Mouse (Mus musculus) kidney, postnatal 0 days (tissue): ENCODE measurements around the gene Pcsk7. TPM values are rescaled to one million over a fixed set of nuclear protein-coding genes. Genes with fewer than 3 reads are reported as not detected.

ENCODE experiments used
- ATAC-seq: fragments of 200-750 bp; cut with Nextera tagmentation; replicated peaks from 2 replicates; pipeline ENCODE4 v1.8.0; 2017; ENCODE audit warnings: low read depth, moderate number of reproducible peaks, moderate TSS enrichment, moderate library complexity; ENCODE audit not compliant: low FRiP score
- DNase-seq: peaks from one replicate; pipeline ENCODE4 v3.0.0-alpha.2; 2016; ENCODE audit warnings: low spot score
- H3K27ac ChIP-seq: fragments of 300-500 bp; sonication (generic); 2 replicates; pipeline ENCODE4 v1.5.1; 2014; ENCODE audit warnings: mild to moderate bottlenecking
- H3K27me3 ChIP-seq: fragments of 300-500 bp; sonication (generic); 2 replicates; pipeline ENCODE4 v1.6.1; 2014; ENCODE audit warnings: low read length, mixed read lengths; ENCODE audit not compliant: insufficient read depth
- H3K36me3 ChIP-seq: fragments of 300-500 bp; sonication (generic); 2 replicates; pipeline ENCODE4 v1.6.1; 2014; ENCODE audit warnings: low read length, mixed read lengths; ENCODE audit not compliant: insufficient read depth
- H3K4me1 ChIP-seq: fragments of 300-500 bp; sonication (generic); replicated peaks from 2 replicates; pipeline ENCODE4 v1.6.1; 2014; ENCODE audit warnings: antibody characterized with exemption, low read length, mixed read lengths; ENCODE audit not compliant: insufficient read depth
- H3K4me2 ChIP-seq: fragments of 300-500 bp; sonication (generic); 2 replicates; pipeline ENCODE4 v1.6.1; 2014; ENCODE audit warnings: mild to moderate bottlenecking, low read length, moderate library complexity, mixed read lengths
- H3K4me3 ChIP-seq: fragments of 300-500 bp; sonication (generic); replicated peaks from 2 replicates; pipeline ENCODE4 v1.5.1; 2014; ENCODE audit warnings: low read depth, low read length
- H3K9ac ChIP-seq: fragments of 300-500 bp; sonication (generic); 2 replicates; pipeline ENCODE4 v1.6.1; 2014; ENCODE audit warnings: low read depth, low read length
- H3K9me3 ChIP-seq: fragments of 300-500 bp; sonication (generic); replicated peaks from 2 replicates; pipeline ENCODE4 v1.6.1; 2016; ENCODE audit warnings: low read length, inconsistent platforms, mixed read lengths
- CTCF ChIP-seq: IDR thresholded peaks from 2 replicates; pipeline ENCODE4 v1.5.1; 2016; ENCODE audit warnings: antibody characterized with exemption, low read depth, mild to moderate bottlenecking, moderate library complexity
- WGBS: fragments of 180-500 bp; shearing (Covaris S2); extraction: QIAGEN DNeasy Blood & Tissue Kit; methylation state at CpG from one replicate; pipeline ENCODE4 v1.1.7; 2014; 5-methylcytosine and 5-hydroxymethylcytosine counted together
- polyA plus RNA-seq: library from polyadenylated mRNA; unstranded; fragments of >200 nt; fragmentation: Nextera tagmentation; extraction: Ambion mirVana; gene quantifications from 2 replicates; pipeline ENCODE4 v1.2.1, GENCODE M21; 2015

The Pcsk7 gene
- 18.2 and 19.7 TPM in 2 replicates for polyA plus RNA-seq

DNA sequence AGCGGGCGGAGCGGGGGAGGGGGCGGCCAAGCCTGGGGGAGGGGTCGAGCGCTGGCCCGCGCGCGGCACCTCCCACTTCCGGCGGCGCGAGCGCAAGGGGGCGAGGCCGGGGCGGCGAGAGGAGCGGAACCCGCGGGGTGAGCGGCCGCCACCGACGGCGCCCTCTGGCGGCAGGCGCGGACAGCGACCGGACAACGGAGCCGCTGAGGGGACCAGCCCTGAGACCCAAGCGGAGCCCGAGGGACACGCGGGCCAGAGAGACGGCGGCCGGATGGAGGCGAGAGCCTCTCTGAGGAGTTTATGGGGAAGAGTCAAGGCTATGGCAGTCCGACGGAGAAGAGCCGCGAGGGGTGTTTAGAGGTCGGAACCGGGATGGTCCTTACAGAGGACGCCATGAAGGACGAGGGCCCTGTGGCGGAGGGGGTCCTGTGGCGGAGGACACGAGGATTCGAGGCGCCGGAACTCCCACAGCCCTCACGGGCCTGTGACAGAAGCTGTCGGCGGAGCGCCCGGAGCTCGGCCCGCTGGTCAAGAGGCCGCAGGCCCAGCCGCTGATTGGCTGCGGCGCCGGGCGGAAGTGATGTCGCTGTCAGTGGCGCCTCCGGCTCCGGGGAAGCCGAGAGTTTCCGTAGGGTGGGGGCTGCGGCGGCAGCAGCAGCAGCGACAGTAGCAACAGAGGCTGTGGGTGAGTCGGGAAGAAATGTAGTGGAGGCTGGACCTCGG lies at the start of gene Pcsk7, which contains the start of gene Rnf214:
Pcsk7 (plus strand) TSS at position 143 of the 723 bp plus-strand sequence.
Rnf214 (minus strand) TSS at position 557 of the 723 bp plus-strand sequence.
- Histone ChIP-seq H3K4me1 (no peaks in the 10 kb centered on the region; the same call in 1 of the 2 replicates), H3K9me3 (no peaks in the 10 kb centered on the region), H3K9ac (peak within 1 kb of the TSS; percentile 83), H3K27me3 (no peaks in the 10 kb centered on the region), H3K4me3 (peak within 1 kb of the TSS; percentile 95), H3K27ac (peak within 1 kb of the TSS; percentile 94), H3K36me3 (peaks cover 30% of the 10 kb centered on the region), H3K4me2 (peak within 1 kb of the TSS; percentile 61)
- peak; percentile 78 for TF ChIP-seq CTCF
- under 1% methylated on average over 76 of the region's 80 CpGs for WGBS
- DNase-seq (peak; percentile 94), ATAC-seq (peak; percentile 90)

DNA sequence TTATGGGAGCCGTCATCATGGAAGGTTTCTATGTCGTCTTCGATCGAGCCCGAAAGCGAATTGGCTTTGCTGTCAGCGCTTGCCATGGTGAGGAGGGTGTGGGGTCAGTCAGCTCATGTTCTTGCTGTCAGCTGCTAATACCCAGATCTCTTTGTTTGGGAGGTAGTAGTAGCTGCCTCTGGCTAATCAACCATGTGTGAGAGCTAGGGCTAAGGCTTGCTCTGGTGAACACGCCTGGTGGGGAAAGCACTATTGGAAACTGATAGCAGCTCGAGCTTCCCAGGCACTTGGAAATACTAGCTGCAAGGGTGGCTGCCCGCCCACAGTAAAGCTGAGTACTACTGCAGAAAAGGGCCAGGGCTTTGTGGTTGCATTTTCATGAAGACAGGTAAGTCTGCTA lies 46.9 kb upstream of the Pcsk7 start:
- Histone ChIP-seq H3K9me3 (no peaks in the 10 kb centered on the region), H3K4me2 (no peak overlapping the region), H3K27me3 (no peaks in the 10 kb centered on the region), H3K9ac (no peak overlapping the region), H3K4me3 (no peak overlapping the region), H3K36me3 (peaks cover 59% of the 10 kb centered on the region), H3K4me1 (no peaks in the 10 kb centered on the region), H3K27ac (no peak overlapping the region)
- ATAC-seq = peak; percentile 36; the same call in 1 of the 2 replicates
- WGBS = 54% methylated on average over 10 of the region's 10 CpGs
- TF ChIP-seq CTCF = no peak
- DNase-seq = peak; percentile 67

DNA sequence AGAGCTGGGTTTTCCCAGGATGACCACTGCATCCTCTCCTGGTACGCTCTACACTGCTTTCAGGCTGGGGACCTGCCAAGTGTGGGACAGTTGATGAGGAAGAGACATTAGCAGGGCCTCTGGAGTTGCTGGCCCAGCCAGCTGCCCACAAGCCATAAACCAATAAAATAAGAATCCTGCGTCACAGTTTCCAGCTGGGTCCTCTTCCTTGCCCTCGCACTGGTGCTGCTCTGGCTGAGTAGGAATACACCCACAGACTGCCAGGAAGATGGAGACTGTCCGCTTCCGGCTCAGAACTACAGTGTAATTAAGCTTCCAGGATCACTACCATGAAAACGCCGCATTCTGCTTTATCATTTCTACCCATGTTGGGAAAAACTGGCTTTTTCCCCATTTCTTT lies 44.5 kb upstream of the Pcsk7 start:
- no peak for ATAC-seq

DNA sequence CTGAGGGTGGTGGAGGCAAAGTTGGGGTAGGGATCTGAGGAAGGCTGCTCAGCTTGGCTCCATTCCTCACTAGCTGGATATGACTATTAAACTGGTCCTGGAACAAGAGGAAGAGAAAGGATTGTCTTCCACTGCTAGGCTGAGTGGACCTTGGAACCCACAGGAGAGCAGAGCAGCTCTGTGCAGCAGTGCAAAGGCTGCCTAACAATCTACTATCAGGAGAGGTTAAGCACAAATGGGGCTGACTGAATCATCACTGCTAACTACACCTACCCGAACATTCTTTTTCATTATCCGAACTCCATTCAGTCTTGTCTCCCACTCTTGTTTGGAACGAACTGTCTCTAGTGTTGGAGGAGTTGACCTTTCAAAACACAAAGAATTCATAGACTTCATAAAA lies 37.1 kb upstream of the Pcsk7 start:
- H3K27me3 ChIP-seq = no peaks in the 10 kb centered on the region
- H3K4me1 ChIP-seq = no peaks in the 10 kb centered on the region
- DNase-seq (no peak), ATAC-seq (no peak)
- H3K9ac ChIP-seq = no peak overlapping the region
- no peak overlapping the region for H3K27ac ChIP-seq
- no peak overlapping the region for H3K4me2 ChIP-seq
- H3K36me3 ChIP-seq = peaks cover 34% of the 10 kb centered on the region
- no peak overlapping the region for H3K4me3 ChIP-seq
- no peak for TF ChIP-seq CTCF
- H3K9me3 ChIP-seq = no peaks in the 10 kb centered on the region
- WGBS = 95% methylated on average over 3 of the region's 3 CpGs

More for the DNA sequence above, 44.5 kb upstream of the Pcsk7 start:
- Histone ChIP-seq H3K4me1 (no peaks in the 10 kb centered on the region), H3K9ac (no peak overlapping the region), H3K9me3 (no peaks in the 10 kb centered on the region), H3K27ac (no peak overlapping the region), H3K4me2 (no peak overlapping the region), H3K27me3 (no peaks in the 10 kb centered on the region), H3K4me3 (no peak overlapping the region), H3K36me3 (peaks cover 75% of the 10 kb centered on the region)
- no peak for TF ChIP-seq CTCF
- no peak for DNase-seq
- 64% methylated on average over 7 of the region's 7 CpGs for WGBS

DNA sequence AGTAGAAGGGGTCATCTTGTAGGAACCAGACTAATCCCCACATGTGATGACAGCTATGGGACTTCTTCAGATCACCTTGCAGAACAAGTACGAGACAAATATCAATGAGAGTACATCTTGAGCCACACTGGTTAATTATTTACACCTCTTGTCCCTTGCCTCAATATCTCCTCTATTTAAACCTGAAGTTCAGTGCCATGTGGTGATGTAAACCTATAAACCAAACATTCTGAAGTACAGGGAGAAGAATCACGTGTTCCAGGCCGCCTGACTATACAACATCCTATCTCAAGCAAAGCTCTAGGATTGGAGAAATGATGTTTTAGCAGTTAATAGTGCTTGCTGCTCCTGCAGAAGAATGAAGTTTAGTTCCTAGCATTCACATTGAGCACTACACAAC lies 36.0 kb upstream of the Pcsk7 start:
- no peak overlapping the region for H3K4me3 ChIP-seq
- no peaks in the 10 kb centered on the region for H3K27me3 ChIP-seq
- WGBS = 88% methylated on average over 3 of the region's 3 CpGs
- H3K9ac ChIP-seq = no peak overlapping the region
- no peak overlapping the region for H3K4me2 ChIP-seq
- no peaks in the 10 kb centered on the region for H3K4me1 ChIP-seq
- peaks cover 30% of the 10 kb centered on the region for H3K36me3 ChIP-seq
- DNase-seq (no peak), ATAC-seq (no peak)
- TF ChIP-seq CTCF = no peak
- no peaks in the 10 kb centered on the region for H3K9me3 ChIP-seq
- no peak overlapping the region for H3K27ac ChIP-seq

DNA sequence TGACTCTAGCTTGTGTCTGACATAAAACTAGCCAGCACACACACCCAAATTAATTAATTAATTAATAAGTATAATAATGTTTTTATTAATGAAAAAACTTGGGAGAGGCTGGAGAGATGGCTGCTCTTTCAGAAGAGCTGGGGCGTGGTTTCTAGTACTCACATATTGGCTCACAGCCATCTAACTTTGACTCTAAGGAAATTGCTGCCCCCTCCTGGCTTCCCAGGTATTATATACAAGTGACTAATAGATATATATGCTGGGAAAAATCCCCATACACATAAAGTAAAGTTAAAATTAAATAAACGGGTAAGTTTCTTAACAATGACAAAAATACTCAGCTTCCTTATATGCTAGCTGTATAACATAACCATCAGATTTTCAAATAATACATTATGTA lies 28.4 kb upstream of the Pcsk7 start:
- Histone ChIP-seq H3K27me3 (no peaks in the 10 kb centered on the region), H3K27ac (no peak overlapping the region), H3K9ac (no peak overlapping the region), H3K9me3 (no peaks in the 10 kb centered on the region), H3K36me3 (peaks cover 20% of the 10 kb centered on the region), H3K4me1 (no peaks in the 10 kb centered on the region), H3K4me2 (no peak overlapping the region), H3K4me3 (no peak overlapping the region)
- DNase-seq (peak; percentile 84), ATAC-seq (no peak)
- 76% methylated on average over 2 of the region's 2 CpGs for WGBS
- peak; percentile 56 for TF ChIP-seq CTCF
